Mouse (Mus musculus) midbrain, embryonic 11.5 days (tissue): ENCODE data around the gene Yars. TPM values are rescaled to one million over a fixed set of nuclear protein-coding genes. Genes with fewer than 3 reads are reported as not detected.

Experiments used
- ATAC-seq: fragments of 200-750 bp; cut with Nextera tagmentation; 2 replicates; pipeline ENCODE4 v1.8.0; 2017; ENCODE audit warnings: moderate TSS enrichment, moderate library complexity; ENCODE audit not compliant: low FRiP score
- DNase-seq: peaks from one replicate; pipeline ENCODE4 v3.0.0; 2015; ENCODE audit warnings: low spot score; ENCODE audit errors: missing footprints
- H3K27ac ChIP-seq: fragments of 300-500 bp; sonication (generic); 2 replicates; pipeline ENCODE4 v1.5.1; 2014; ENCODE audit warnings: low read depth, low read length
- H3K27me3 ChIP-seq: fragments of 300-500 bp; sonication (generic); 2 replicates; pipeline ENCODE4 v1.6.1; 2014; ENCODE audit warnings: mild to moderate bottlenecking, low read length, moderate library complexity, mixed read lengths; ENCODE audit not compliant: control insufficient read depth, insufficient read depth
- H3K36me3 ChIP-seq: fragments of 300-500 bp; sonication (generic); 2 replicates; pipeline ENCODE4 v1.6.1; 2014; ENCODE audit warnings: mild to moderate bottlenecking, low read length, moderate library complexity, mixed read lengths; ENCODE audit not compliant: control insufficient read depth, insufficient read depth
- H3K4me1 ChIP-seq: fragments of 300-500 bp; sonication (generic); 2 replicates; pipeline ENCODE4 v1.6.1; 2014; ENCODE audit warnings: low read length; ENCODE audit not compliant: control insufficient read depth, insufficient read depth
- H3K4me2 ChIP-seq: fragments of 300-500 bp; sonication (generic); 2 replicates; pipeline ENCODE4 v1.6.1; 2014; ENCODE audit warnings: mild to moderate bottlenecking, moderate library complexity
- H3K4me3 ChIP-seq: fragments of 300-500 bp; sonication (generic); 2 replicates; pipeline ENCODE4 v1.5.1; 2014; ENCODE audit warnings: low read depth, low read length
- H3K9ac ChIP-seq: fragments of 300-500 bp; sonication (generic); 2 replicates; pipeline ENCODE4 v1.6.1; 2014; ENCODE audit warnings: low read length
- H3K9me3 ChIP-seq: fragments of 300-500 bp; sonication (generic); 2 replicates; pipeline ENCODE4 v1.6.1; 2016; ENCODE audit warnings: low read length; ENCODE audit not compliant: control insufficient read depth
- WGBS: fragments of 180-500 bp; shearing (Covaris S2); extraction: QIAGEN DNeasy Blood & Tissue Kit; methylation state at CpG from one replicate; pipeline ENCODE4 v1.1.7; 2014; 5-methylcytosine and 5-hydroxymethylcytosine counted together
- polyA plus RNA-seq: library from polyadenylated mRNA; unstranded; fragments of >200 nt; fragmentation: Nextera tagmentation; extraction: Ambion mirVana; gene quantifications from 2 replicates; pipeline ENCODE4 v1.2.1, GENCODE M21; 2014

Gene Yars
- polyA plus RNA-seq, 1 experiment from 2014 or later: 105 TPM

- no peaks in the 10 kb centered on the region for H3K27me3 ChIP-seq
- H3K4me1 ChIP-seq: no peaks in the 10 kb centered on the region; the same call in 1 of the 2 replicates
- H3K9ac ChIP-seq: no peak overlapping the region
- H3K36me3 ChIP-seq: no peaks in the 10 kb centered on the region
- 86% methylated on average over 4 of the region's 4 CpGs for WGBS
- H3K4me3 ChIP-seq: no peak overlapping the region
- H3K9me3 ChIP-seq: no peaks in the 10 kb centered on the region
- DNase-seq (peak; percentile 66), ATAC-seq (no peak)
- H3K27ac ChIP-seq: no peak overlapping the region
- no peak overlapping the region for H3K4me2 ChIP-seq
These were observed 43.6 kb upstream of the Yars start for GRCm38 (mm10) chr4:129145943-129146342.

- peak; percentile 74 for DNase-seq
- ATAC-seq: no peak
- 92% methylated on average over 2 of the region's 2 CpGs for WGBS
These were observed 43.2 kb upstream of the Yars start for GRCm38 (mm10) chr4:129146392-129146791.

GRCm38 (mm10) chr4:129147552-129148103, 41.9 kb upstream of the Yars start:
- no peaks in the 10 kb centered on the region for H3K36me3 ChIP-seq
- 93% methylated on average over 13 of the region's 13 CpGs for WGBS

More at GRCm38 (mm10) chr4:129146392-129146791, 43.2 kb upstream of the Yars start:
- Histone ChIP-seq H3K27ac (no peak overlapping the region), H3K4me2 (no peak overlapping the region), H3K27me3 (no peaks in the 10 kb centered on the region), H3K36me3 (no peaks in the 10 kb centered on the region), H3K4me1 (no peaks in the 10 kb centered on the region; the same call in 1 of the 2 replicates), H3K4me3 (no peak overlapping the region), H3K9ac (no peak overlapping the region), H3K9me3 (no peaks in the 10 kb centered on the region)

GRCm38 (mm10) chr4:129149321-129149720, 40.2 kb upstream of the Yars start:
- Histone ChIP-seq H3K9me3 (no peaks in the 10 kb centered on the region), H3K9ac (no peak overlapping the region), H3K4me1 (no peaks in the 10 kb centered on the region; the same call in 1 of the 2 replicates), H3K4me3 (no peak overlapping the region), H3K4me2 (no peak overlapping the region), H3K27ac (no peak overlapping the region), H3K36me3 (no peaks in the 10 kb centered on the region), H3K27me3 (no peaks in the 10 kb centered on the region)
- WGBS: 94% methylated on average over 1 of the region's 1 CpGs
- peak; percentile 4 for DNase-seq
- no peak for ATAC-seq

More at GRCm38 (mm10) chr4:129147552-129148103, 41.9 kb upstream of the Yars start:
- no peaks in the 10 kb centered on the region; the same call in 1 of the 2 replicates for H3K4me1 ChIP-seq
- H3K9ac ChIP-seq: no peak overlapping the region
- DNase-seq: peak; percentile 17
- no peak for ATAC-seq
- H3K4me3 ChIP-seq: no peak overlapping the region
- H3K27ac ChIP-seq: no peak overlapping the region
- no peaks in the 10 kb centered on the region for H3K27me3 ChIP-seq
- no peaks in the 10 kb centered on the region for H3K9me3 ChIP-seq
- H3K4me2 ChIP-seq: no peak overlapping the region

- WGBS: 96% methylated on average over 4 of the region's 4 CpGs
- ATAC-seq (no peak), DNase-seq (peak; percentile 37)
These were observed 38.2 kb upstream of the Yars start for GRCm38 (mm10) chr4:129151276-129151811.

GRCm38 (mm10) chr4:129157541-129157940, 32.0 kb upstream of the Yars start:
- H3K27me3 ChIP-seq: no peaks in the 10 kb centered on the region
- H3K4me1 ChIP-seq: no peaks in the 10 kb centered on the region
- H3K9me3 ChIP-seq: no peaks in the 10 kb centered on the region
- peaks cover 2% of the 10 kb centered on the region; the same call in 1 of the 2 replicates for H3K36me3 ChIP-seq
- ATAC-seq: no peak
- H3K4me3 ChIP-seq: no peak overlapping the region
- H3K4me2 ChIP-seq: no peak overlapping the region
- no peak overlapping the region for H3K9ac ChIP-seq
- 77% methylated on average over 5 of the region's 5 CpGs for WGBS
- no peak overlapping the region for H3K27ac ChIP-seq
- DNase-seq: peak; percentile 33

More at GRCm38 (mm10) chr4:129151276-129151811, 38.2 kb upstream of the Yars start:
- H3K9ac ChIP-seq: no peak overlapping the region
- H3K4me1 ChIP-seq: no peaks in the 10 kb centered on the region
- no peak overlapping the region for H3K4me2 ChIP-seq
- H3K27ac ChIP-seq: no peak overlapping the region
- H3K4me3 ChIP-seq: no peak overlapping the region
- no peaks in the 10 kb centered on the region for H3K9me3 ChIP-seq
- H3K36me3 ChIP-seq: peaks cover 2% of the 10 kb centered on the region; the same call in 1 of the 2 replicates
- no peaks in the 10 kb centered on the region for H3K27me3 ChIP-seq

- Histone ChIP-seq H3K9me3 (no peaks in the 10 kb centered on the region), H3K36me3 (peaks cover 2% of the 10 kb centered on the region; the same call in 1 of the 2 replicates), H3K4me2 (no peak overlapping the region), H3K27me3 (no peaks in the 10 kb centered on the region), H3K9ac (no peak overlapping the region), H3K27ac (no peak overlapping the region), H3K4me1 (no peaks in the 10 kb centered on the region), H3K4me3 (no peak overlapping the region)
- 79% methylated on average over 3 of the region's 3 CpGs for WGBS
- ATAC-seq (no peak), DNase-seq (peak; percentile 26)
These were observed 31.0 kb upstream of the Yars start for GRCm38 (mm10) chr4:129158549-129158948.

- Histone ChIP-seq H3K27me3 (no peaks in the 10 kb centered on the region), H3K9me3 (no peaks in the 10 kb centered on the region), H3K4me3 (no peak overlapping the region), H3K4me2 (no peak overlapping the region), H3K4me1 (no peaks in the 10 kb centered on the region), H3K9ac (no peak overlapping the region), H3K36me3 (no peaks in the 10 kb centered on the region), H3K27ac (no peak overlapping the region)
- WGBS: 98% methylated on average over 1 of the region's 1 CpGs
- ATAC-seq: no peak
- DNase-seq: no peak
These were observed 28.5 kb upstream of the Yars start for GRCm38 (mm10) chr4:129161076-129161475.

- DNase-seq: no peak
- Histone ChIP-seq H3K9ac (no peak overlapping the region), H3K27ac (no peak overlapping the region), H3K4me3 (no peak overlapping the region), H3K4me1 (no peaks in the 10 kb centered on the region), H3K27me3 (no peaks in the 10 kb centered on the region), H3K36me3 (no peaks in the 10 kb centered on the region), H3K4me2 (no peak overlapping the region), H3K9me3 (no peaks in the 10 kb centered on the region)
- WGBS: 92% methylated on average over 3 of the region's 4 CpGs
- no peak for ATAC-seq
These were observed 27.8 kb upstream of the Yars start for GRCm38 (mm10) chr4:129161581-129162255.
